Mouse (Mus musculus): ENCODE results near the gene Ifi203. TPM values are rescaled to one million over a fixed set of nuclear protein-coding genes. Genes with fewer than 3 reads are reported as not detected.
"Not testable (repeated sequence)": the region's sequence is repeated elsewhere in the genome, so short reads cannot be mapped to it uniquely, and the experiment has no call there.

Ifi203 gene
- total RNA-seq, 2 experiments from 2014 or later: 4.0 to 4.6 TPM

DNA sequence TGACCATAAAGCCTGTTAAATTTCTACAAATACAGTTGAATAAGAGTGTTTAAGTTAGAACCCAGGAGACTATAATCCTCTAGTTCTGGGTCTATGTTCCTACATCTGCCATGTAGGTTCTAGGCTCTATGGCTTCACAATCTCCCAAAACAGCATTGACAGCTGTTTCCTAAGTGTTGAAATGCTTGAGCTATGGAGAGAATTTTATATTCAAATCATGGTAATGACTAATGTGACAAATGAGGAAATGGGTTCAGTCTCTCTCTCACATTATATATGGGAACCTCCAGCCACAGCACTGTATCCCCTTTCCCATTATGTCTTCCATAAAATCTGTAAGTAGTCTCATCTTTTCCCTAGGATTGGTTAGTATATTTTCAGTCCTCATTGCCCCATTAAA lies 34.1 kb downstream of the Ifi203 start:
- intact Hi-C loops (cut with DNase I; ENCODE audit: low total_unique reads); DNase-seq: not testable (repeated sequence)

DNA sequence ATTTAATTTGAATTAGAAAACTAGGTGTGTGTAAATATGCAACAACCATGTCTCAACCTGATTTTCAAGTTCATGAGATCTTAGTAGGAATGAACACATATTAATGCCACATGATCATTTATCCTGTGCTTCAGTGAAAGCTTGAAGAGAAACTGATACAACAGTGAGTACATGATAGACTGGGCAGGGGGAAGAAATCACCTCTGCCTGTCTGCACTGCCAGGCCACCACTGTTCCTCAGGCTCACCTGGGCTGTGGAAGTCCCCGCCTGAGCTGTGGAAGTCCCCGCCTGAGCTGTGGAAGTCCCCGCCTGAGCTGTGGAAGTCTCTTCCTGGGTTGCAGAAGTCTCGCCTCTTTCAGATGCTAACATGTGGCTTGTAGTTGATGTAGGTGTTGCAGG lies 36.6 kb downstream of the Ifi203 start:
- intact Hi-C loops (cut with DNase I; ENCODE audit: low total_unique reads); DNase-seq: not testable (repeated sequence)

- intact Hi-C loops (cut with DNase I; ENCODE audit: low total_unique reads); DNase-seq: not testable (repeated sequence)
Observed at GRCm38 (mm10) chr1:173889741-173890140, 52.7 kb downstream of the Ifi203 start.

DNA sequence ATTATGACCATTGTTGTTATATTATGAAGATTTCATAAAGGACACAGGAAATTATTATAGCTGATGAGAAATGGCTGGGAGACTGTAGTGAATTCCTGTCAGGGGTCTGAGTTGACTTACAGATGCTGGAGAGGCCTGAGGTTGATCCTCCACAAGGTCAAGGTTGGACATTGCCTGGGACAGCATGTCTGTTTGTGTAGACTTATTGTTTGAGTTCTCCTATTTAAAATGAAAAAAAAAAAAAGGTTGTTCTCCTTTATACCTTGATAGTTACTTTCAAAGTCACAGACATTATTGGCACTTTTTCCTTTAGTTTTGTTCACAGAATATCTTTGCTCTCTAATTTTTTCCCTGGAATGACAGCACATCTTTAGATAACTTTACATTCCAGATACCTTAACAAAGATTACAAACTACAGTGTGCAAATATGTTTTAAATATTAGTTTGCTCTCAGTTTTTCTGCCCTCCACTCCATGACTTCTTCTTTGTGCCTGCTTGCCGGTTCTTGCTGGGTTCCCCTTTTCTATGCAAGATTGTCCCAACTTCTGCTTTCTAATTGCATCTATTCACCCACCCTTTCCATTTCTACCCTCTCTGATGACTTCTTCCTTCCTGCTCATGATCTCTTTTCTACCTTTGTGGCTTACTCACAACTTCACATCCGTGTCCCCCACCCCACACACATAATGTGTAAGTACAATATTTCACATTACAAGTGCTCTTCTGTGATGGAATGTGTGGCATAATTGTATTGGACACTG lies 55.3 kb downstream of the Ifi203 start:
- intact Hi-C loops (cut with DNase I; ENCODE audit: low total_unique reads); DNase-seq: not testable (repeated sequence)

GRCm38 (mm10) chr1:173880004-173880666 lies 62.3 kb downstream of the Ifi203 start:
- DNase-seq; intact Hi-C loops (cut with DNase I; ENCODE audit: low total_unique reads): not testable (repeated sequence)

DNA sequence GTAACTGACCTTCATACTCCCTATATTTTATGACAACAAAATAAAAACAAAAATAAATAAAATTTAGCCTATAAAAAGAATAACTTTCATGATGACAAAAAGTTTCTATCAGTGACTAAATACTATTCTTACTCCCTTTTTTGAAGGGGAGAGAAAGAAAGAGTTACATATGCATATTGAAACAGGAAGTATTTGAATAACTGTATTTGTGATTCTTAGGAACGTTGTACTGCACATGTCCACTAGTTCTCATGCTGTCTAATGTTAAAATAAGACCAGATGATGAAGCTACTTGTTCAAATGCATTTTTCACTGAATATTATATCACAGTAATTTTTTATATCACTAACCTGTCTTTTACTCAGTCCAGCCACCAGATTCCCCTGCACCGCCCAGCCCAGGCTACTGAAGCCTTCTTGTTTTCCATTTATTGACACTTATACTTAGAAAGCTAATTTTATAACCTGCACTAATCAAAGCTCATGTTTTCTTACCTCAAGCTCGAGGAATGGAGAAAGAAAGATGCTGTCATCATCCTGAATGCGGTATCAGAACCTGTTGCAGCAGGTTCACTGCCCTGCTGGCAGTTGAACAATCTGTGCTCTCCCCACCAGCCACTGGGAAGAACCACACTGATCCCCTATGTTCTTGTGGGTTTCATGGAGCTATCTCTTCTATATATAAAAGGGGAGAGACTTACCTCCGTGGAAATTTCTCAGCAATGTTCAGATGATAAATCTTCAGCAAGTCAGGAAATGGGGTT lies 63.1 kb downstream of the Ifi203 start:
- intact Hi-C loops (cut with DNase I; ENCODE audit: low total_unique reads); DNase-seq: not testable (repeated sequence)

- intact Hi-C loops (cut with DNase I; ENCODE audit: low total_unique reads); DNase-seq: not testable (repeated sequence)
Observed at GRCm38 (mm10) chr1:173878264-173878663, 64.2 kb downstream of the Ifi203 start.

DNA sequence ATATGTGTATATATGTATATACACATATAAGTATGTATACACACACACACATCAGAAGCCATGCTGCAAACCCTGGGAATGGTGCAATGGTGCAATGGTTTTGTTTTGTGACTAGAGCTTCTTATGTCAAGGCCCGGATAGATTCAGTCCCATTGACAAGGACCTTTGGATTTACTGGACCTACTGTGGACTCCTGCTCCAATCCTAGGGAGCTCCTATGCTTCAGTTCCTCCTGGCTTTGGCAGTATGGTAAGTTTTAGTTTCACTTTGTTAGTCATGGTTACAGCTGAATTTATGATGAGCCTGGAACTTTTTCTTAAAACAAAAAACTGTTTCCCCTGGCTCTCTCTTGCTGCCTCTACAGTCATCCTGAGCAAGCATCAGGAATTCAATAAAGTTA lies 65.3 kb downstream of the Ifi203 start:
- intact Hi-C loops (cut with DNase I; ENCODE audit: low total_unique reads); DNase-seq: not testable (repeated sequence)

Other genes starting within 250 kb of the Ifi203 start
- 1 to 10 TPM; 1.5 to 4.3 TPM for gene Ifi207, start 200.9 kb downstream of the Ifi203 start, total RNA-seq (2021)
- 1 to 10 TPM; 2.1 to 4.1 TPM for gene Ifi204, start 175.7 kb downstream of the Ifi203 start, total RNA-seq (2021)
- under 1 TPM; 0.88 to 1.00 TPM for gene Ifi211, start 29.6 kb downstream of the Ifi203 start, total RNA-seq (2021)
- 1 to 10 TPM; 4.3 to 4.4 TPM for gene Mndal, start 181 bp downstream of the Ifi203 start, total RNA-seq (2021)
- not detected for gene Ifi202b, start 40.1 kb upstream of the Ifi203 start, total RNA-seq (2021)
- 1 to 10 TPM; 2.2 to 5.5 TPM for gene Ifi205, start 89.1 kb upstream of the Ifi203 start, total RNA-seq (2021)
- not detected for gene Olfr433, start 98.0 kb upstream of the Ifi203 start, total RNA-seq (2021)
- not detected for gene Olfr432, start 106.5 kb upstream of the Ifi203 start, total RNA-seq (2021)
- gene Olfr430, start 123.9 kb upstream of the Ifi203 start, total RNA-seq (2021): not detected
- not detected for gene Olfr429, start 141.7 kb upstream of the Ifi203 start, total RNA-seq (2021)
- not detected for gene Olfr427, start 154.2 kb upstream of the Ifi203 start, total RNA-seq (2021)
- not detected for gene Olfr231, start 178.5 kb upstream of the Ifi203 start, total RNA-seq (2021)
- gene Olfr424, start 188.8 kb upstream of the Ifi203 start, total RNA-seq (2021): not detected
- gene Olfr420, start 213.0 kb upstream of the Ifi203 start, total RNA-seq (2021): not detected
- gene Spta1, start 230.1 kb upstream of the Ifi203 start, total RNA-seq (2021): under 1 TPM; 0.33 to 0.35 TPM

Data from gastrocnemius, postnatal 14 days (tissue).